Mouse (Mus musculus) lung, adult 2 months (tissue): ENCODE measurements around the gene Tmem151a.

Experiments used
- CTCF ChIP-seq: fragments of 200-500 bp; IDR thresholded peaks from 2 replicates; pipeline ENCODE4 v1.5.1; 2011; ENCODE audit warnings: mild to moderate bottlenecking, low read length, control low read depth; ENCODE audit not compliant: insufficient read depth
- POLR2A ChIP-seq: fragments of 200-500 bp; IDR thresholded peaks from 2 replicates; pipeline ENCODE4 v1.6.1; 2011; ENCODE audit warnings: low read depth, mild to moderate bottlenecking, control low read depth, low read length, borderline replicate concordance; ENCODE audit errors: extremely low read depth

DNA sequence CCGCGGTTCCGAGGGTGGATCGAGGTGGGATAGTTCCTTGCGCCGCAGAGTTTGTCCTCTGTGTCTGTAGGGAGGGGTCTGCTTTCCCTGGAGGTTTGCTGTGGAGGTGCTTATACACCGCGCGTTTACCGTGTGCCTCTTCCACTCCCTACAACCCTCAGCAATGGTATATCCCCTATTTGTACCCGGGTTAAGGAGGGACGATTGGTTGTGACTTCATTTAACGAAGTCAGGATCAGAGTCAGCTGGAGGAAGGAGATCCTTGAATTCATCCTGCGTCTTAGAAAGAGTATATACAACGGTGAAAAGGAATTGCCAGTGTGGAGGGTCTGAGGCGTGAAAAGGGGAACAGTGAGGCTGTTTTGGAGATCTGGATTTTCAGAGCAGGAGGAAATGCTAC is 43.7 kb downstream of the Tmem151a start:
- TF ChIP-seq CTCF, result no peak
- no peak for TF ChIP-seq POLR2A
